Mouse (Mus musculus): Measurements from ENCODE around the gene Zfp207. TPM values are rescaled to one million over a fixed set of nuclear protein-coding genes. Genes with fewer than 3 reads are reported as not detected.
"Not testable (repeated sequence)": the region's sequence is repeated elsewhere in the genome, so short reads cannot be mapped to it uniquely, and the experiment has no call there.

Gene Zfp207
- polyA plus RNA-seq, 1 experiment from 2014 or later, result 274 TPM

DNA sequence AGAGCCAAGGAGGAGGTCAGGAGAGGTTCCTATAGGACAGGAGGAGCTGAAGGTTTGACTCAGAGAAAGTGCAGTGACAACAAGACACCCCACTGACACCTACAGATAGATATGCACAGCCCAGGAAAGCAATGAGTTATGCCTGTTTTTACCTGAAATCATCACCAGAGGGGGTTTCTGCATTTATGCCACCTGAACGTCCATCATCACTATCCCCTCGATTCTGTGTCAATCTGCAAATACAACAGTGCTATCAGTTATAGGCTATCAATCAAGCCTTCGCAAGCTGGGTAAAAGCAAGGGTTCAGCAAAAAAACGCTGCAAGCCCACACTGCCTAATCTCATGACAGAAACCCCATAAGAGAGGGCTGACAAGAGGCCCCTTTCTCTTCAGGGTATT, 6.4 kb upstream of the Zfp207 start:
- TF ChIP-seq CTCF (IDR thresholded peaks at IDR 0.05; ENCODE audit: low read depth), result no peak; the same call in 1 of the 2 replicates
- Histone ChIP-seq H3K27me3 (ENCODE audit: insufficient read depth, low read length) (no peaks in the 10 kb centered on the region), H3K4me2 (peak overlapping the region; percentile 69), H3K9ac (no peak overlapping the region), H3K4me1 (ENCODE audit: insufficient read depth) (no peaks in the 10 kb centered on the region), H3K27ac (ENCODE audit: low read depth) (no peak overlapping the region), H3K4me3 (ENCODE audit: low read depth, low read length) (peak overlapping the region; percentile 85; the same call in 1 of the 2 replicates), H3K36me3 (ENCODE audit: insufficient read depth) (peaks cover 23% of the 10 kb centered on the region; the same call in 1 of the 2 replicates), H3K9me3 (ENCODE audit: low read depth, low read length) (no peaks in the 10 kb centered on the region)
- DNase-seq (no peak), ATAC-seq (ENCODE audit: insufficient read depth) (no peak)
- WGBS, result 54% methylated on average over 4 of the region's 4 CpGs

DNA sequence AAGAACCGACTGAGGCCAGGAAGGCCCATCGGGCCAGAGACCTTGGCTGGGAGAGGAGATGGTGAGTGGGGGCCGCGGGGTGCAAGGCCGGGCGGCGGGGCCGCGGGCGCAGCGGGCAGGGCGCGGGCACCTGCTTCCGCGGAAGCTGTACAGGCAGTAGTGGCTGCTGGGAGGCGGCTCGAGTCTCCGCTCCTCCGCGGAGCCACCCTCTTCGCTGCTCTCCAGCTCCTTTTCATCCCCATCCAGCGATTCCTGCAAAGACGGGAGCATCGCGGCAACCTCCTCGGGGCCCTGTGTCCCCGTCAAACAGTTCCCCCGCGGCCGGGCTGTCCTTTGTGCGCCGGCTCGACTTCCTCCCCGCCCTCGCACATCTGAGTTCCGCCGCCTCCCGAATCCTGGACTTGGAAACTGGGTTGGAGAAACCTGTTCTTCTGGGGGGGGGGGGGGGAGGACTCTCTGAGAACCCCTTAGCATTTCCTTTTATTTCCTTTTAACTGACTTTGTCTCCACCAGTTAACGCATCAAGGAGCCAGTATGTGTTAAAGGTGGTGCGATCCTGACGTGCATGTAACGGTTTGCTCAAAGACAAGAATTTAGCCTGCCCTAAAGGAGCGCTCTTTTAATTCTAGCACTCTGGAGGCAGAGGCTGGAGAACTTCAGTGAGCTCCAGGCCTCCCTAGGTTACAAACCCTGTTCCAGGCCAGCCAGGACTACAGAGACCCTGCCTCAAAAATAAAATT, 5.2 kb upstream of the Zfp207 start, which contains the start of gene 5730455P16Rik:
Gene 5730455P16Rik, minus strand, starts transcription at position 323 of the 740 bp plus-strand sequence.
- H3K4me1 ChIP-seq (ENCODE audit: insufficient read depth), result no peaks in the 10 kb centered on the region
- peak within 1 kb of the TSS; percentile 94 for H3K9ac ChIP-seq
- peak within 1 kb of the TSS; percentile 85 for H3K27ac ChIP-seq (ENCODE audit: low read depth)
- H3K9me3 ChIP-seq (ENCODE audit: low read depth, low read length), result no peaks in the 10 kb centered on the region
- no peaks in the 10 kb centered on the region for H3K27me3 ChIP-seq (ENCODE audit: insufficient read depth, low read length)
- peaks cover 20% of the 10 kb centered on the region; the same call in 1 of the 2 replicates for H3K36me3 ChIP-seq (ENCODE audit: insufficient read depth)
- DNase-seq (peak; percentile 88), ATAC-seq (ENCODE audit: insufficient read depth) (peak; percentile 89)
- H3K4me2 ChIP-seq, result peak within 1 kb of the TSS; percentile 69
- WGBS, result 2% methylated on average over 38 of the region's 43 CpGs
- TF ChIP-seq CTCF (IDR thresholded peaks at IDR 0.05; ENCODE audit: low read depth), result no peak
- H3K4me3 ChIP-seq (ENCODE audit: low read depth, low read length), result peak within 1 kb of the TSS; percentile 85

DNA sequence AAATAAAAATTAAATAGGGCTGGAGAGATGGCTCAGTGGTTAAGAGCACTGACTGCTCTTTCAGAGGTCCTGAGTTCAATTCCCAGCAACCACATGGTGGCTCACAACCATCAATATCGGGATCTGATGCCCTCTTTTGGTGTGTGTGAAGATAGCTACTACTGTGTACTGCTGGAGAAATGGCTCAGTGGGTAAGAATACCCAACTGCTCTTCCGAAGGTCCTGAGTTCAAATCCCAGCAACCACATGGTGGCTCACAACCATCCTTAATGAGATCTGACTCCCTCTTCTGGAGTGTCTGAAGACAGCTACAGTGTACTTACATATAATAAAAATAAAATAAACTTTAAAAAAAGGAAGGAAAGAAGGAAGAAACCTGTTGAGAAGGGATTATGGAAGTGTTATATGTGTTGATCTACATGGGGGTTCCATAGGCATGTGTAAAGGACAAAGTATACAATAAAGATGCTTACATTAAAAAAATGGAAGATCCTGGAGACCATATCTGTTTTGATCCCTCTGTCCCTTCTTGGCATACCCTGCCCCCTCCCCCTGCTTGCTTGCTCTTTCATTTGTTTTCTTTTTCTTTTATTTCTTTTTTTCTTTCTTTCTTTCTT, 4.5 kb upstream of the Zfp207 start:
- not testable (repeated sequence) for H3K4me1 ChIP-seq (ENCODE audit: insufficient read depth); H3K27me3 ChIP-seq (ENCODE audit: insufficient read depth, low read length); DNase-seq; H3K9me3 ChIP-seq (ENCODE audit: low read depth, low read length); H3K27ac ChIP-seq (ENCODE audit: low read depth); ATAC-seq (ENCODE audit: insufficient read depth)
- H3K36me3 ChIP-seq (ENCODE audit: insufficient read depth), result peaks cover 14% of the 10 kb centered on the region; the same call in 1 of the 2 replicates
- H3K4me2 ChIP-seq, result peak overlapping the region; percentile 69
- WGBS, result 63% methylated on average over 2 of the region's 2 CpGs
- H3K9ac ChIP-seq, result peak overlapping the region; percentile 94; the same call in 1 of the 2 replicates
- peak overlapping the region; percentile 85 for H3K4me3 ChIP-seq (ENCODE audit: low read depth, low read length)

DNA sequence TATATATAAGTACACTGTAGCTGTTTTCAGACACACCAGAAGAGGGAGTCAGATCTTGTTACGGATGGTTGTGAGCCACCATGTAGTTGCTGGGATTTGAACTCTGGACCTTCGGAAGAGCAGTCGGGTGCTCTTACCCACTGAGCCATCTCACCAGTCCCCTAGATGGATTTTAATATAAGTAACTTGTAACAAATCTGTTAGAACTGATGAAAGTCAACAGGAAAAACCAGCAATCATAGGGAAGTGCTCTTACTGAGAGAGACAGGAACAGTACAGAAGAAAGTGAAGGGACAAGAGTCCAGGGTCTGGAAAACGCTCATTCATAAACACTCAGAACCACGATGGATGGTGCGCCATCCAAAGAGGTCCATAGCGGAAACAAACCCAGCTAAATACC, 3.9 kb upstream of the Zfp207 start:
- not testable (repeated sequence) for H3K4me2 ChIP-seq; ATAC-seq (ENCODE audit: insufficient read depth); H3K27me3 ChIP-seq (ENCODE audit: insufficient read depth, low read length); H3K4me3 ChIP-seq (ENCODE audit: low read depth, low read length); H3K27ac ChIP-seq (ENCODE audit: low read depth); H3K9me3 ChIP-seq (ENCODE audit: low read depth, low read length); H3K36me3 ChIP-seq (ENCODE audit: insufficient read depth); H3K4me1 ChIP-seq (ENCODE audit: insufficient read depth); H3K9ac ChIP-seq; DNase-seq
- 95% methylated on average over 7 of the region's 7 CpGs for WGBS

DNA sequence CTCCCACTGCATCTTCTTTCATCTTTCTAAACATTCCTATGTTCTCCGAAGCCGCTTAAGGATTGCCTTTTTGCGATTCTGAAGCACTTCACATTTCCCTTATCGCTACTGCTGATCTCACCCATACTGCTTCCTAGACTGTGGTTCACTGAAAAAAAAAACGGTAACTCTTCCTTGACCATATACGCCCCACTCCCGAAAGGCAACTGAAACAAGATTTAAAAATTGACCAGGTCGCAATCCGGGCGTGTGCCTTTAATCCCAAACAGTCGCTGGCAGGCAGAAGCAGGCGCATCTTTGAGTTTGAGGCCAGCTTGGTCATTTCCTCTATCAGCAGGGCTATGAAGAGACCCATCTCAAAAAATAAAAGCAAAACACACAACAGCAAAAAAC, 457 bp upstream of the Zfp207 start:
- ATAC-seq (ENCODE audit: insufficient read depth), result peak; percentile 28
- H3K9ac ChIP-seq, result peak overlapping the region; percentile 100
- peaks cover 11% of the 10 kb centered on the region; the same call in 1 of the 2 replicates for H3K4me1 ChIP-seq (ENCODE audit: insufficient read depth)
- H3K27me3 ChIP-seq (ENCODE audit: insufficient read depth, low read length), result no peaks in the 10 kb centered on the region
- H3K4me2 ChIP-seq, result peak overlapping the region; percentile 77
- H3K9me3 ChIP-seq (ENCODE audit: low read depth, low read length), result no peaks in the 10 kb centered on the region
- 7% methylated on average over 12 of the region's 12 CpGs for WGBS
- peak; percentile 57 for DNase-seq
- peak overlapping the region; percentile 95 for H3K4me3 ChIP-seq (ENCODE audit: low read depth, low read length)
- peaks cover 28% of the 10 kb centered on the region for H3K36me3 ChIP-seq (ENCODE audit: insufficient read depth)
- H3K27ac ChIP-seq (ENCODE audit: low read depth), result peak overlapping the region; percentile 75
- TF ChIP-seq CTCF (IDR thresholded peaks at IDR 0.05; ENCODE audit: low read depth), result no peak

DNA sequence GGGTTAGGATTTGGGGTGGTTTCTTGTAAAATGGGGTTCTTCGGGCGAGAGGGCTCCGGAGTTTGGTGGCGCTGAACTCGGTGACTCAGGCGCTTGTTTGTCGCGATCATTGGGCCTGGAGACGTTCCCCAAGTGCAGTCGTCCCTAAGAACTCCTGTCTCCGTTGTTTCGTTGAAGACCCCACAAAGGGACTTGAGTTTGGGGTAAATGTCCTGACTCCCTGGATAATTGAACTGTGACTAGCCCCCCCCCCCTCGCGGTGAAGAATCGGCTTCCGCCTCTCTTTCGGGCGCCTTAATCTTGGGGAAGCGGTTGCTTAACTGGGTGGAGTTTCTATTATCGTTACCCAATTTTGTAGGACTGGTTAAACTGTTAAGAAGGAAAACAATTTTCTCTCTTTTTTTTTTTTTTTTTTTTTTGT, 557 bp downstream of the Zfp207 start:
- 0 out of 2 replicates have a peak, but pooled peaks have one; percentile 10 for ATAC-seq (ENCODE audit: insufficient read depth)
- under 1% methylated on average over 20 of the region's 20 CpGs for WGBS

DNA sequence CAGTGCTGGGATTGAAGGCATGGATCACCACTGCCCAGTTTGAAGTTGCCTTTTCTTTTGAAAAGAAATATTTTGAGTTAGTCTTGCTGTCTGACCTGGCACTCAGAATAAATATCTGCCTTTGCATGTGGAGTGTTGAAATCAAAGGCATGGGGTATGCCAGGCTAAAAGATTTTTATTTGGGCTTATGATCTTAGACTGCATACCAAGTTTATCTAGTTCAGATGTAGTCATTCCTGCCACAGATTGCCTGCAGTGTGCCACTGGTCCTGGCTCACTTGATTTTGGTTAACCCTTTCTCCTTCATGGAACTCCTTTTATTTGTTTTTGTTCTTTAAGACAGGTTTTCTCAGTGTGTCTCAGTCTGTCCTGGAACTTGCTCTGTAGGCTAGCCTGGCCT, 1.4 kb downstream of the Zfp207 start:
- ATAC-seq (ENCODE audit: insufficient read depth), result no peak
- no peak overlapping the region for H3K27ac ChIP-seq (ENCODE audit: low read depth)

More for the DNA sequence above, 557 bp downstream of the Zfp207 start:
- peaks cover 11% of the 10 kb centered on the region; the same call in 1 of the 2 replicates for H3K4me1 ChIP-seq (ENCODE audit: insufficient read depth)
- H3K27ac ChIP-seq (ENCODE audit: low read depth), result peak overlapping the region; percentile 94
- peak overlapping the region; percentile 95 for H3K4me3 ChIP-seq (ENCODE audit: low read depth, low read length)
- H3K4me2 ChIP-seq, result peak overlapping the region; percentile 31
- peaks cover 38% of the 10 kb centered on the region for H3K36me3 ChIP-seq (ENCODE audit: insufficient read depth)
- no peaks in the 10 kb centered on the region for H3K9me3 ChIP-seq (ENCODE audit: low read depth, low read length)
- TF ChIP-seq CTCF (IDR thresholded peaks at IDR 0.05; ENCODE audit: low read depth), result no peak
- DNase-seq, result peak; percentile 50
- H3K27me3 ChIP-seq (ENCODE audit: insufficient read depth, low read length), result no peaks in the 10 kb centered on the region
- H3K9ac ChIP-seq, result peak overlapping the region; percentile 100

More for the DNA sequence above, 1.4 kb downstream of the Zfp207 start:
- H3K36me3 ChIP-seq (ENCODE audit: insufficient read depth), result peaks cover 45% of the 10 kb centered on the region
- H3K9me3 ChIP-seq (ENCODE audit: low read depth, low read length), result no peaks in the 10 kb centered on the region
- H3K4me1 ChIP-seq (ENCODE audit: insufficient read depth), result peaks cover 11% of the 10 kb centered on the region; the same call in 1 of the 2 replicates
- peak overlapping the region; percentile 94 for H3K4me2 ChIP-seq
- DNase-seq, result no peak
- peak overlapping the region; percentile 95 for H3K4me3 ChIP-seq (ENCODE audit: low read depth, low read length)
- peak overlapping the region; percentile 100 for H3K9ac ChIP-seq
- H3K27me3 ChIP-seq (ENCODE audit: insufficient read depth, low read length), result no peaks in the 10 kb centered on the region
- no peak for TF ChIP-seq CTCF (IDR thresholded peaks at IDR 0.05; ENCODE audit: low read depth)
